Mouse (Mus musculus): Measurements from ENCODE around the gene Gm10337.

Gene Gm10337

GRCm38 (mm10) chr15:102503447-102503846 is at the start of gene Gm10337:
Gene Gm10337 (plus strand): TSS chr15:102503722.
- DNase-seq, result no peak

GRCm38 (mm10) chr15:102455993-102456392 is 47.5 kb upstream of the Gm10337 start:
- peak; percentile 12 for DNase-seq

- no peak for DNase-seq
These were observed 45.3 kb upstream of the Gm10337 start for GRCm38 (mm10) chr15:102458050-102458736.

GRCm38 (mm10) chr15:102458904-102459317 is 44.6 kb upstream of the Gm10337 start, which contains the start of gene Prr13:
Gene Prr13 (plus strand): TSS chr15:102459028.
- peak; percentile 94 for DNase-seq

- DNase-seq, result no peak
These were observed 44.1 kb upstream of the Gm10337 start for GRCm38 (mm10) chr15:102459381-102459780.

GRCm38 (mm10) chr15:102459847-102460246 is 43.7 kb upstream of the Gm10337 start:
- no peak for DNase-seq

GRCm38 (mm10) chr15:102460409-102460808 is 43.1 kb upstream of the Gm10337 start:
- no peak for DNase-seq

- no peak for DNase-seq
These were observed 42.6 kb upstream of the Gm10337 start for GRCm38 (mm10) chr15:102460971-102461370.

GRCm38 (mm10) chr15:102461430-102462075 is 42.0 kb upstream of the Gm10337 start:
- DNase-seq, result no peak

GRCm38 (mm10) chr15:102463666-102464065 is 39.9 kb upstream of the Gm10337 start:
- peak; percentile 44 for DNase-seq

GRCm38 (mm10) chr15:102468675-102469370 is 34.7 kb upstream of the Gm10337 start:
- DNase-seq, result no peak

- peak; percentile 99 for DNase-seq
These were observed 33.3 kb upstream of the Gm10337 start, which contains the start of gene Pcbp2 for GRCm38 (mm10) chr15:102470183-102470604. Gene Pcbp2 (plus strand): TSS chr15:102470539.

- DNase-seq, result peak; percentile 91
These were observed 32.8 kb upstream of the Gm10337 start for GRCm38 (mm10) chr15:102470605-102471294.

- no peak for DNase-seq
These were observed 32.3 kb upstream of the Gm10337 start for GRCm38 (mm10) chr15:102471295-102471645.

GRCm38 (mm10) chr15:102471727-102472126 is 31.8 kb upstream of the Gm10337 start:
- no peak for DNase-seq

GRCm38 (mm10) chr15:102473246-102473645 is 30.3 kb upstream of the Gm10337 start:
- DNase-seq, result no peak

GRCm38 (mm10) chr15:102474520-102474919 is 29.0 kb upstream of the Gm10337 start:
- DNase-seq, result no peak

GRCm38 (mm10) chr15:102483136-102483535 is 20.4 kb upstream of the Gm10337 start:
- DNase-seq, result no peak

GRCm38 (mm10) chr15:102485853-102486252 is 17.7 kb upstream of the Gm10337 start:
- DNase-seq, result no peak

- DNase-seq, result no peak
These were observed 15.9 kb upstream of the Gm10337 start for GRCm38 (mm10) chr15:102487664-102488063.

- no peak for DNase-seq
These were observed 5.2 kb upstream of the Gm10337 start for GRCm38 (mm10) chr15:102498322-102498721.

GRCm38 (mm10) chr15:102499370-102499769 is 4.2 kb upstream of the Gm10337 start:
- no peak for DNase-seq

GRCm38 (mm10) chr15:102499851-102500250 is 3.7 kb upstream of the Gm10337 start:
- no peak for DNase-seq

All from embryo, embryonic 11 days (tissue).